Mouse (Mus musculus): ENCODE results near the gene Hao2.

DNA sequence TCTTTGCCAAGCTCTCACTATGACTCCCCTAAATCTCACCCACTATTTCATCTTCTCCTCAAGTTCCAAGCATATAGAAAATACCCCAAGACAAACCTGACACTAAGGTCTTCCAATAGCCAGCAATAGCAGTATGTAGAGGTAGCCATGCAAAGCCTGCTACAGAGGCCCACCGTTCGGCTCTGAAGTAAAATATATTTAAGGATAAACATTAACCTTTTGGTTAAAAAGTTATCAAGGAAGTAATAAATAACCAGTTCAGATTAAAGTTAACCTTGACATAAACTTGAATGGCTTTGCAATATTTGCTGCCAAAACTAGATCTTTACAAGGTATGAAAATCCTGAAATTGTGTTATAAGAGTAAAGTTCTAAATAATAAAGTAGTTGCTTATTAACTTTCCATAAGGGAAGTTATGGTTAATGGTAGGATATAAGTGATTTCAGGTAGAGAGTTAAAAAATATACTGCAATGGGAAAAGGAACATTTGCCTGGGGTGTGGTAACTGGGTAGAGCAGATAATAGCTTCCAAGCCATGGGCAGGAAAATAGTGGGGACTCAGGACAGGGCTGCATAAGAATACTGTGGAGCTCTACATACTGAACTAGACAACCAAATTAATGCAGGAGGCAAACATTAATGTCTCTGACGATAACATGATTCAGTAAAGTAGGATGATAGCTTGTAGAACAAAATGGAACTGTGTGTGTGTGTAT, at the start of gene Hao2:
- TF ChIP-seq EP300 (IDR thresholded peaks at IDR 0.05) (no peak), CTCF (IDR thresholded peaks at IDR 0.05) (no peak)
